Mouse (Mus musculus) heart, postnatal 0 days (tissue): ENCODE results near the gene Apof. TPM values are rescaled to one million over a fixed set of nuclear protein-coding genes. Genes with fewer than 3 reads are reported as not detected.
A peak's percentile ranks its signal among the peaks of the same experiment; 100 is the strongest.
"Not testable (repeated sequence)": the region's sequence is repeated elsewhere in the genome, so short reads cannot be mapped to it uniquely, and the experiment has no call there.

Experiments
- ATAC-seq: fragments of 200-750 bp; cut with Nextera tagmentation; 2 replicates; pipeline ENCODE4 v1.8.0; 2017; ENCODE audit warnings: low read depth, moderate number of reproducible peaks, moderate library complexity; ENCODE audit not compliant: insufficient read depth
- DNase-seq: peaks from one replicate; pipeline ENCODE4 v3.0.0-alpha.2; 2016; ENCODE audit warnings: low spot score
- H3K27ac ChIP-seq: fragments of 300-500 bp; sonication (generic); 2 replicates; pipeline ENCODE4 v1.5.1; 2014; ENCODE audit warnings: low read depth, mild to moderate bottlenecking
- H3K27me3 ChIP-seq: fragments of 300-500 bp; sonication (generic); 2 replicates; pipeline ENCODE4 v1.6.1; 2014; ENCODE audit warnings: low read length, mixed read lengths; ENCODE audit not compliant: control insufficient read depth, insufficient read depth
- H3K36me3 ChIP-seq: fragments of 300-500 bp; sonication (generic); replicated peaks from 2 replicates; pipeline ENCODE4 v1.6.1; 2014; ENCODE audit warnings: low read length, mixed read lengths; ENCODE audit not compliant: control insufficient read depth, insufficient read depth
- H3K4me1 ChIP-seq: fragments of 300-500 bp; sonication (generic); 2 replicates; pipeline ENCODE4 v1.6.1; 2014; ENCODE audit warnings: antibody characterized with exemption; ENCODE audit not compliant: control insufficient read depth, insufficient read depth
- H3K4me2 ChIP-seq: fragments of 300-500 bp; sonication (generic); 2 replicates; pipeline ENCODE4 v1.6.1; 2014; ENCODE audit warnings: low read depth, mild to moderate bottlenecking, low read length, moderate library complexity
- H3K4me3 ChIP-seq: fragments of 300-500 bp; sonication (generic); 2 replicates; pipeline ENCODE4 v1.5.1; 2014; ENCODE audit warnings: low read depth, low read length
- H3K9ac ChIP-seq: fragments of 300-500 bp; sonication (generic); replicated peaks from 2 replicates; pipeline ENCODE4 v1.6.1; 2014; ENCODE audit warnings: low read depth, low read length, mixed read lengths
- H3K9me3 ChIP-seq: fragments of 300-500 bp; sonication (generic); replicated peaks from 2 replicates; pipeline ENCODE4 v1.6.1; 2016; ENCODE audit warnings: low read length; ENCODE audit not compliant: control insufficient read depth
- CTCF ChIP-seq: IDR thresholded peaks from 2 replicates; pipeline ENCODE4 v1.5.1; 2016; ENCODE audit warnings: antibody characterized with exemption, control low read depth, low read depth
- EP300 ChIP-seq: IDR thresholded peaks from 2 replicates; pipeline ENCODE4 v1.6.1; 2016; ENCODE audit warnings: antibody characterized with exemption, low read depth
- WGBS: fragments of 180-500 bp; shearing (Covaris S2); extraction: QIAGEN DNeasy Blood & Tissue Kit; methylation state at CpG from one replicate; pipeline ENCODE4 v1.1.7; 2014; 5-methylcytosine and 5-hydroxymethylcytosine counted together
- polyA plus RNA-seq: library from polyadenylated mRNA; unstranded; fragments of >200 nt; fragmentation: Nextera tagmentation; extraction: Ambion mirVana; gene quantifications from 2 replicates; pipeline ENCODE4 v1.2.1, GENCODE M21; 2015
- total RNA-seq: library from RNA; depleted of rRNA; stranded (reverse); fragments of >200 nt; gene quantifications from 2 replicates; pipeline ENCODE4 v1.2.3, GENCODE M21; 2014; ENCODE audit warnings: low replicate concordance

Gene Apof
- total and polyA plus RNA-seq, 2 experiments from 2014 or later: not detected

GRCm38 (mm10) chr10:128269206-128269910 is 887 bp downstream of the Apof start:
- peak overlapping the region; percentile 88; the same call in 1 of the 2 replicates for H3K4me3 ChIP-seq
- 0 out of 2 replicates have a peak overlapping the region, but pooled peaks have one; percentile 78 for H3K9ac ChIP-seq
- no peak for DNase-seq
- no peaks in the 10 kb centered on the region for H3K9me3 ChIP-seq
- 88% methylated on average over 16 of the region's 16 CpGs for WGBS
- peak overlapping the region; percentile 58; the same call in 1 of the 2 replicates for H3K27ac ChIP-seq
- ATAC-seq: no peak
- peak overlapping the region; percentile 74; the same call in 1 of the 2 replicates for H3K4me2 ChIP-seq
- no peaks in the 10 kb centered on the region for H3K36me3 ChIP-seq
- TF ChIP-seq EP300 (no peak), CTCF (no peak)
- peaks cover 9% of the 10 kb centered on the region; the same call in 1 of the 2 replicates for H3K4me1 ChIP-seq
- no peaks in the 10 kb centered on the region for H3K27me3 ChIP-seq

GRCm38 (mm10) chr10:128270287-128270841 is 1.9 kb downstream of the Apof start, which contains the start of gene Stat2:
Gene Stat2 (plus strand): TSS chr10:128270559.
- no peaks in the 10 kb centered on the region for H3K9me3 ChIP-seq
- 1% methylated on average over 43 of the region's 43 CpGs for WGBS
- H3K36me3 ChIP-seq: no peaks in the 10 kb centered on the region
- H3K4me3 ChIP-seq: peak within 1 kb of the TSS; percentile 88
- ATAC-seq (peak; percentile 100), DNase-seq (peak; percentile 98)
- H3K9ac ChIP-seq: peak within 1 kb of the TSS; percentile 78
- peak within 1 kb of the TSS; percentile 74 for H3K4me2 ChIP-seq
- H3K27ac ChIP-seq: peak within 1 kb of the TSS; percentile 88
- peaks cover 9% of the 10 kb centered on the region; the same call in 1 of the 2 replicates for H3K4me1 ChIP-seq
- TF ChIP-seq EP300: no peak
- TF ChIP-seq CTCF: no peak
- no peaks in the 10 kb centered on the region for H3K27me3 ChIP-seq

DNA sequence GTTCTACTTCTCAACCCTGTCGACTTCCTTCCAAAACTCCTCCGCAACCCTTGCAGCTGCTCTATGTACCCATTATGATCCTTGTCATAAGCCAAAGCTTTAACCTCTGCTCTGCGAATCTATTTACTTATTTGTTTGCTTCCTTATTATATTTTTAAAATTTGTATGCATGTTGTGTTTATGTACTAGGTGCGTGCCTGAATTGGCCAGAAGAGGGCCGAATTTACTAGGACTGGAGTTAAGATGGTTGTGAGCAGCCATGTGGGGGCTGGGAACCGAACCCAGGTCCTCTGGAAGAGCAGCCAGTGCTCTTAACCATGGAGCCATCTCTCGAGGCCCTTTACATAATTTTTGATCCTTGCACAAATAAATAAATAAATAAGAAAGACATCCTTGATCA is 2.4 kb downstream of the Apof start:
- Histone ChIP-seq H3K36me3 (no peaks in the 10 kb centered on the region), H3K4me3 (peak overlapping the region; percentile 88), H3K4me1 (peaks cover 9% of the 10 kb centered on the region; the same call in 1 of the 2 replicates), H3K27ac (peak overlapping the region; percentile 88), H3K9me3 (no peaks in the 10 kb centered on the region), H3K9ac (peak overlapping the region; percentile 78), H3K4me2 (peak overlapping the region; percentile 74), H3K27me3 (no peaks in the 10 kb centered on the region)
- WGBS: 36% methylated on average over 7 of the region's 7 CpGs
- DNase-seq (no peak), ATAC-seq (no peak)
- no peak for TF ChIP-seq EP300
- no peak for TF ChIP-seq CTCF

GRCm38 (mm10) chr10:128271883-128272282 is 3.4 kb downstream of the Apof start:
- DNase-seq (no peak), ATAC-seq (no peak)
- Histone ChIP-seq H3K9ac (no peak overlapping the region), H3K4me1 (peaks cover 9% of the 10 kb centered on the region; the same call in 1 of the 2 replicates), H3K4me2 (peak overlapping the region; percentile 31; the same call in 1 of the 2 replicates), H3K9me3 (no peaks in the 10 kb centered on the region), H3K4me3 (no peak overlapping the region), H3K36me3 (peaks cover 6% of the 10 kb centered on the region), H3K27me3 (no peaks in the 10 kb centered on the region), H3K27ac (no peak overlapping the region)
- TF ChIP-seq CTCF (peak; percentile 33), EP300 (no peak)
- WGBS: 61% methylated on average over 2 of the region's 2 CpGs

DNA sequence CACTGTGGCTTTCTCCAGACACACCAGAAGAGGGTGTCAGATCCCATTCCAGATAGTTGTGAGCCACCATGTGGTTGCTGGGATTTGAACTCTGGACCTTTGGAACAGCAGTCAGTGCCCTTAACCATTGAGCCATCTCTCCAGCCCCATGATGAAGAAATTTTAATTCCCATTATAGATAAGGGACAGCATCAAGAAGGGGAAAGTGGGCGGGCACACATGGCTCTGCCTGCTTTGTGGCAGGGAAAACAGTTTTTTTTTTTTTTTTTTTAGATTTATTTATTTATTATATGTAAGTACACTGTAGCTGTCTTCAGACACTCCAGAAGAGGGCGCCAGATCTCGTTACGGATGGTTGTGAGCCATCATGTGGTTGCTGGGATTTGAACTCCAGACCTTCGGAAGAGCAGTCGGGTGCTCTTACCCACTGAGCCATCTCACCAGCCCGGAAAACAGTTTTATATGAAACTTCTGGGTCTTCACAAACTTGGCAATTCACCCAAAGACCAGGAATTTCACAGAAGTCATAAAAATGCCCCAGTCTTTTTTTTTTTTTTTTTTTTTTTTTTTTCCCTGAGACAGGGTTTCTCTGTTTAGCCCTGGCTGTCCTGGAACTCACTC is 4.5 kb downstream of the Apof start:
- not testable (repeated sequence) for DNase-seq, ATAC-seq, H3K9ac ChIP-seq, H3K27me3 ChIP-seq, H3K4me3 ChIP-seq, H3K4me2 ChIP-seq, H3K27ac ChIP-seq, H3K4me1 ChIP-seq, H3K9me3 ChIP-seq
- WGBS: 95% methylated on average over 3 of the region's 7 CpGs
- peaks cover 17% of the 10 kb centered on the region for H3K36me3 ChIP-seq

DNA sequence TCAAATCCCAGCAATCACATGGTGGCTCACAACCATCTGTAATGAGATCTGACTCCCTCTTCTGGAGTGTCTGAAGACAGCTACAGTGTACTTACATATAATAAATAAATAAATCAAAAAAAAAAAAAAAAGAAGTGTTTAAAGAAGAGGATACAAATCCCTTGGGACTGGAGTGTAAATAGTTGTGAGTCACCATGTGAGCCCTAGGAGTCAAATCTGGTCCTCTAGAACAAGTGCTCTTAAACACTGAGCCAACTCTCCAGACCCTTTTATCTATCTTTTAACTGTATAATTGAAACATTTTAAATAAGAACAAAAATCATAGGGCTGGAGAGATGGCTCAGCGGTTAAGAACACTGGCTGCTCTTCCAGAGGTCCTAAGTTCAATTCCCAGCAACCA is 6.9 kb downstream of the Apof start:
- not testable (repeated sequence) for H3K27ac ChIP-seq, H3K27me3 ChIP-seq, H3K4me2 ChIP-seq, ATAC-seq, DNase-seq, H3K9ac ChIP-seq, H3K9me3 ChIP-seq, H3K4me1 ChIP-seq, H3K4me3 ChIP-seq
- peaks cover 35% of the 10 kb centered on the region for H3K36me3 ChIP-seq
- WGBS: 88% methylated on average over 1 of the region's 1 CpGs
